Mouse (Mus musculus) urinary bladder, adult 2 months (tissue): Measurements from ENCODE around the gene Golga7b. TPM values are rescaled to one million over a fixed set of nuclear protein-coding genes. Genes with fewer than 3 reads are reported as not detected.

Experiments used
- DNase-seq: peaks from one replicate; pipeline ENCODE4 v3.0.0; 2022; ENCODE audit warnings: low spot score
- polyA plus RNA-seq: library from polyadenylated mRNA; depleted of rRNA; stranded (reverse); fragments of >200 nt; gene quantifications from 2 replicates; pipeline ENCODE4 v1.2.3, GENCODE M21; 2012; rRNA removed

The Golga7b gene
- polyA plus RNA-seq = 0.10 TPM in 2 replicates

- no peak for DNase-seq
Measured at GRCm38 (mm10) chr19:42247519-42247918, at the start of gene Golga7b. TSS of gene Golga7b (plus strand) at chr19:42247574.

DNA sequence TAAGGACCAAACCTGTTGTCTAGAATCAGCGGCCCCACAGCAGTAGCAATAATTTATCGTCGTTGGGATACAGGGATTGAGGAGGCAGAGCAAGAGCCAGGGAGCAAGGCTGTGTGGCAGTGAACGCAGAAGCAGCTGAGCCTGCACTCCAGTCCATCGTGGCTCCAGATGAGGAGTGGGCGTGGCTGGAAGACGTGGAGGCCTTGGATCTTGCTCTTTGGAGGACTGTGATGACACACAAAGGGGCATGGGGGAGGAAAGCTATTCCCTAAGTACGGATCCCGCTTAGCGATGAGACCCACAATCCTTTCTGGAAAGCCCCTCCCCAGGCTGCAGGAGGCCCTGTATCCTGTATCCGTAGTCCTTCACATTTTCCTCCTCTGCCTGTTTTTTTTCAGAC lies 49.3 kb upstream of the Golga7b start:
- no peak for DNase-seq

DNA sequence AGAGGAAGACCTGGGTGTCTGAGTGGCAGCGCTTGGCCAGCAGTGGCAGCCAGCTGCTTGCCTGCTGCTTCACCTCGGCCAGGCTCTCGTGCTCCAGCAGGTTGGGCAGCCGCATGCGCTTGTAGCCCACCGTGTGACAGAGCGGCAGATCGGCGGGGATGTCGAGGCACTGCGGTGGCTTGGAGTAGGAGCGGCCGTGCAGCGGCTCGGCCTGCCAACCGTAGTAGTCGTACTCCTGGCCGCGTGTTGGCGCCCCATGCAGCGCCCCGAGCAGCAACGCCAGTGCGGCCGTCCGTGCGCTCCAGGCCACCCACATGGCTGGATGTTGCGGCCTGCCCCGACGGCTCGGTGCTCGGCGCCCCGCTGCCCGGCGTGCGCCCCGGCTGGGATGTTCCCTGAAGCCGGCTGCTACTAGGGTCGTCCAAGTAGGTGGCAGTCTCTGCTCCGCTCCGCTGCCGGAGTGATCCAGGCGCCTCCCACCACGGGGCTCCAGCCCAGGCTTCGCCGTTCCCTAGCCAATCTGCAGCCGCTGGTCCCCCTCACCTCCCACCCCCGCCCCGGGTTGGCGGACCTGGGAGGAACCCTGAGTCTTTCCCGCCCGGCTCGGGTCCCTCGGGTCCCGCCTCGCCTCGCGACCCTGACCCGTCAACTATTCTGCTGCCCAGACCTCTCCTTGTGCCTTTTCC lies 45.5 kb upstream of the Golga7b start, which contains the start of gene Sfrp5:
TSS of gene Sfrp5 (minus strand) at position 557 of the 686 bp plus-strand sequence.
- DNase-seq = no peak

DNA sequence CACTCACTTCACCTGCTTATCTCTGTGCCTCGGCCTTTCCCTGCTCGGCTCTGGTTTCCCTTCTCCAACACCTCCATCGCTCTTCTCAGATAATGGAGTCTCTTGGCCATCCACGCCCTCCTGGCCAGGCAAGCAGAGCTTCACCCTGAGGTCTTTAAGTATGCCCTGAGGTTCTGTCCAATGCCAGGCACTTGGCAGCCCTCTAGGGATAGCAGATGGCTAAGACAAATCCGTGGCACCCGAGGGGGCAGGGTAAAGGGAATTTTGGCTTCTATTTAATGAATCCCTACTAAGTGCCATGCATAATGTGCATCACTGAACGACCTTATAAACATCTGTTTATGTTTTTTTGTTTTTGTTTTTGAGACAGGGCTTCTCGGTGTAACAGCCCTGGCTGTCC lies 44.9 kb upstream of the Golga7b start:
- DNase-seq = no peak

GRCm38 (mm10) chr19:42204306-42204705 lies 43.1 kb upstream of the Golga7b start:
- no peak for DNase-seq

- DNase-seq = no peak
Measured at GRCm38 (mm10) chr19:42205201-42205600, 42.2 kb upstream of the Golga7b start.

GRCm38 (mm10) chr19:42209485-42209884 lies 37.9 kb upstream of the Golga7b start:
- DNase-seq = no peak

GRCm38 (mm10) chr19:42209976-42210375 lies 37.4 kb upstream of the Golga7b start:
- DNase-seq = no peak

DNA sequence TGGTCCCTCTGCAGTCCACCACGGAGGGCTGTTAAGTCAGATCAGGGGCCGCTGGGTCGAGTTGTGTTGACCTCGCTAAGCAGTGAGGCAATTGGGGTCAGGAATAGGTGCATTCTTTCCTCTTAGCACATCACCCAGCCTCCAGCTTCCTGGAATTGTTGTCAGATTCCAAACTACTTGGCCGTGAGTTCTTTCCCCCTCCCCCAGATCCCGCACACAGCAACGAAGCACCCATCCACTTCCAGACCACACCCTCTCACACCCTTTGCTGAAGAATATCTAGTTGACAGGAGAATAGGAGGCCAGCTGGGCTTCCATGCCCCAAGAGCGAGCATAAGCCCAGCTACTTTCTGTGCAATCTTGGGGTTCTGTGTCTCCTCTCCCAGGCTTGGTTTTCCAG lies 35.4 kb upstream of the Golga7b start:
- no peak for DNase-seq

GRCm38 (mm10) chr19:42214601-42215000 lies 32.8 kb upstream of the Golga7b start:
- DNase-seq = no peak

GRCm38 (mm10) chr19:42216699-42217373 lies 30.5 kb upstream of the Golga7b start:
- no peak for DNase-seq

- no peak for DNase-seq
Measured at GRCm38 (mm10) chr19:42217374-42217763, 30.0 kb upstream of the Golga7b start.

DNA sequence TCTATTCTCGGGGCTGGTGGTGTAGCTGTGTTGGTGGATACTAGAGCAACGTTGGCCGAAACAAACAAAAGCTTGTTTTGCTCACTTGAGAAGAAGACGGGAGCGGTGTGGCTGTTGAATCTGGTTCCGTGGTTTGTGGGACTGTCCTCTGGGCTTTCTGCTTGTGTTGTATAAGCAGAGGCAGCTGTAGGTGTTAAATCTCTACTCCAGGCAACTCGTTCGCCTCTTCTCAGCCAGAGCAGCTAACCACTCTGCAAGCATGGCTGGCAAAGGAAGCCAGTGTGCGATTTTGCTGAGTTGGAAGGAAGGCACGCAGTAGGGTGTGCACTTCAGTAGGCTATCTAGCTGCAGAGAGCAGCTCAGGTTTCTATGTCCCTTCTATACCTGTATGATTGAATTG lies 20.9 kb upstream of the Golga7b start:
- DNase-seq = no peak

GRCm38 (mm10) chr19:42229499-42230287 lies 17.7 kb upstream of the Golga7b start:
- no peak for DNase-seq

- no peak for DNase-seq
Measured at GRCm38 (mm10) chr19:42230288-42230568, 17.1 kb upstream of the Golga7b start.

GRCm38 (mm10) chr19:42230986-42231385 lies 16.4 kb upstream of the Golga7b start:
- no peak for DNase-seq

- no peak for DNase-seq
Measured at GRCm38 (mm10) chr19:42237602-42238340, 9.6 kb upstream of the Golga7b start.

DNA sequence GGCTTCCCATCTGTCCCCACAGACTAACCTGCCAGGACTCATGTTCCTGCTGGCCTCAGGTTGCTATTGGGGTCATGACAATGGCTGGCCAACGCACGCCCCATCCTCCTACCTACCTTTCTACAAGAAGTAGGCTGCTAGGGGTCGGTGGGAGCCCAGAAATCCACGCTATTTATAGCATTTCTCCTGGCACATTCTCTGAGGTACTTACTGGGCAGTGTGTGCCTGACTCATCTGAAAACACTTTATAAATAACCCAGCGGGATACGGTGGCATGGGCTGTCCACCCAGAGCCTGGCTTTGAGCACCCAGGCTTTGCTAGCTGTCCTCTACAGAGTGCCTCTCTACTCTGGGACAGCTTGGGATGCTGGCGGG lies 9.0 kb upstream of the Golga7b start:
- no peak for DNase-seq

- no peak for DNase-seq
Measured at GRCm38 (mm10) chr19:42240881-42241280, 6.5 kb upstream of the Golga7b start.

- DNase-seq = no peak
Measured at GRCm38 (mm10) chr19:42243401-42243800, 4.0 kb upstream of the Golga7b start.

DNA sequence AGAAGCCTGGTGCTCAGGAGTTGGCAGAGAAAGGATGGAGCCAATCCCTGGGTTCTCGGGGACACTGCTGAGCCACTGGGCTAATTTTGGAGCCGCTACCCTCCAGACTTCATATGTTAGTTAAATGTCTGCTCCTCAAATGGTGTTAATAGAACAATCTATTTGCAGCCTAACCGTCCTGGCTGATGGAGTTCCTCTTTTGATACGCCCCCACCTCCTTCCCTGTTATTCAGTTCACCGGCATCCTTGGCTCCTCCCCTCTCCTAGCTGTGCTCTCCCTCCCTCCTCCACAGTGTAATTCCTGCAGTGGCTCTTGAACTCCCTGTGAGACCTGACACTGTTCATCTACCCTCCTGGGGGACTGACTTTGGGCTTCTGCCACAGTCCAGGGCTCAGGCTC lies 748 bp upstream of the Golga7b start:
- DNase-seq = no peak
